In genomic region chr10:71114260-71114920, GRCm38 (mm10) we compare ENCODE assay signal across 11 mouse cellular contexts. TPM values are rescaled to one million over a fixed set of nuclear protein-coding genes. Genes with fewer than 3 reads are reported as not detected.
DNase-seq lines count a peak whose midpoint lies in the region; ATAC-seq lines count a peak whose summit lies in the region.
"Had no signal": no experiment of that assay in that cellular context is flagged by ENCODE, and none has a peak within 500 bp of the region (broad histone marks: within the 10 kb centered on the region; RNA-seq: fewer than 3 reads in every experiment).

No protein-coding gene starts in this region.

- no peak overlapping the region for H3K4me3 ChIP-seq in kidney, embryonic 14.5 days (ENCODE audit: low read length)
- H3K4me3 ChIP-seq in limb, embryonic 12.5 days (replicated peaks) = no peak overlapping the region
- H3K4me3 ChIP-seq: erythroblast, embryonic 14.5 days; neural tube, embryonic 12.5 days had no signal

- H3K4me1 ChIP-seq in kidney, embryonic 14.5 days (ENCODE audit: control insufficient read depth, insufficient read depth, low read length) = peaks cover 6% of the 10 kb centered on the region
- H3K4me1 ChIP-seq in limb, embryonic 12.5 days (replicated peaks) = peaks cover 18% of the 10 kb centered on the region
- H3K4me1 ChIP-seq: neural tube, embryonic 12.5 days had no signal

- H3K27me3 ChIP-seq in kidney, embryonic 14.5 days (ENCODE audit: control insufficient read depth, insufficient read depth, low read length) = no peaks in the 10 kb centered on the region
- H3K27me3 ChIP-seq in limb, embryonic 12.5 days = no peaks in the 10 kb centered on the region
- H3K27me3 ChIP-seq: neural tube, embryonic 12.5 days had no signal

- DNase-seq in kidney, adult 11 months = no peak
- peak; percentile 7 for DNase-seq in testis, postnatal 10 days (ENCODE audit: low spot score)
- no peak for DNase-seq in testis, postnatal 14 days (ENCODE audit: low spot score)
- no peak for DNase-seq in cerebellum, adult 9-10 months
- DNase-seq: cerebellum, adult 11 months had no signal

- H3K4me2 ChIP-seq in kidney, embryonic 14.5 days (replicated peaks; ENCODE audit: low read depth, low read length) = no peak overlapping the region
- H3K4me2 ChIP-seq in limb, embryonic 12.5 days = no peak overlapping the region
- H3K4me2 ChIP-seq: neural tube, embryonic 12.5 days had no signal

- H3K9ac ChIP-seq in kidney, embryonic 14.5 days (ENCODE audit: low read depth, low read length) = no peak overlapping the region
- H3K9ac ChIP-seq in limb, embryonic 12.5 days (replicated peaks) = no peak overlapping the region
- H3K9ac ChIP-seq: neural tube, embryonic 12.5 days had no signal

- ATAC-seq in kidney, embryonic 14.5 days (ENCODE audit: low FRiP score, low TSS enrichment) = no peak
- ATAC-seq in limb, embryonic 12.5 days (ENCODE audit: insufficient number of reproducible peaks, insufficient read depth, low FRiP score, low TSS enrichment, low read depth) = no peak
- ATAC-seq in erythroid progenitor cell, adult 5-6 weeks (replicated peaks; ENCODE audit: low FRiP score, poor library complexity, severe bottlenecking) = no peak

- H3K9me3 ChIP-seq in kidney, embryonic 14.5 days (ENCODE audit: control insufficient read depth, low read length) = no peaks in the 10 kb centered on the region
- H3K9me3 ChIP-seq in limb, embryonic 12.5 days = no peaks in the 10 kb centered on the region
- H3K9me3 ChIP-seq: neural tube, embryonic 12.5 days had no signal

- H3K27ac ChIP-seq in kidney, embryonic 14.5 days (ENCODE audit: low read depth, low read length) = peak overlapping the region; percentile 42; the same call in 1 of the 2 replicates
- peak overlapping the region; percentile 56; the same call in 1 of the 2 replicates for H3K27ac ChIP-seq in limb, embryonic 12.5 days
- H3K27ac ChIP-seq: neural tube, embryonic 12.5 days had no signal

- no peaks in the 10 kb centered on the region for H3K36me3 ChIP-seq in kidney, embryonic 14.5 days (ENCODE audit: control insufficient read depth, insufficient read depth, low read length)
- H3K36me3 ChIP-seq in limb, embryonic 12.5 days = no peaks in the 10 kb centered on the region
- H3K36me3 ChIP-seq: neural tube, embryonic 12.5 days had no signal

- 70% methylated on average over 10 of the region's 10 CpGs for WGBS in kidney, embryonic 14.5 days
- 80% methylated on average over 10 of the region's 10 CpGs for WGBS in limb, embryonic 12.5 days

RNA-seq across cellular contexts. Expression of gene Bicc1, which starts 45.1 kb away (rescaled TPM):
- polyA plus RNA-seq in kidney, embryonic 14.5 days (2014; fragmentation: Nextera tagmentation; extraction: Ambion mirVana) = 27.7 and 40.7 TPM in 2 replicates
- polyA plus RNA-seq in limb, embryonic 12.5 days (2016; fragmentation: Nextera tagmentation; extraction: Ambion mirVana) = 15.6 and 17.7 TPM in 2 replicates
- total RNA-seq in erythroid progenitor cell, adult 5-6 weeks (2015; ENCODE audit: low replicate concordance) = not detected in 2 replicates
- total RNA-seq in erythroid progenitor cell, adult 5-6 weeks (2017; ENCODE audit: low replicate concordance) = not detected in 2 replicates
- total RNA-seq: megakaryocyte-erythroid progenitor cell, adult 5-6 weeks had no signal
- polyA plus RNA-seq: erythroblast, embryonic 14.5 days had no signal
